ENCODE assay signal across 9 mouse cellular contexts in genomic region chr2:118007539-118008427, GRCm38 (mm10).
DNase-seq lines count a peak whose midpoint lies in the region; ATAC-seq and TF ChIP-seq lines count a peak whose summit lies in the region.
"Had no signal": no experiment of that assay in that cellular context is flagged by ENCODE, and none has a peak within 500 bp of the region (broad histone marks: within the 10 kb centered on the region; RNA-seq: fewer than 3 reads in every experiment).

No protein-coding gene starts in this region.

- H3K4me3 ChIP-seq in heart, embryonic 15.5 days: no peak overlapping the region
- no peak overlapping the region for H3K4me3 ChIP-seq in limb, embryonic 10.5 days
- H3K4me3 ChIP-seq in midbrain, postnatal 0 days (ENCODE audit: low read depth, low read length): no peak overlapping the region
- H3K4me3 ChIP-seq in forebrain, embryonic 13.5 days: no peak overlapping the region
- H3K4me3 ChIP-seq: neural tube, embryonic 12.5 days had no signal

- peak overlapping the region; percentile 29 for H3K4me2 ChIP-seq in heart, embryonic 15.5 days
- no peak overlapping the region for H3K4me2 ChIP-seq in midbrain, postnatal 0 days (ENCODE audit: low read depth, low read length, poor library complexity, severe bottlenecking)
- no peak overlapping the region for H3K4me2 ChIP-seq in forebrain, embryonic 13.5 days
- H3K4me2 ChIP-seq: neural tube, embryonic 12.5 days had no signal

- H3K27me3 ChIP-seq in heart, embryonic 15.5 days: no peaks in the 10 kb centered on the region
- no peaks in the 10 kb centered on the region for H3K27me3 ChIP-seq in limb, embryonic 10.5 days (ENCODE audit: low read depth, poor library complexity, severe bottlenecking)
- no peaks in the 10 kb centered on the region for H3K27me3 ChIP-seq in midbrain, postnatal 0 days (ENCODE audit: insufficient read depth, low read length)
- H3K27me3 ChIP-seq in forebrain, embryonic 13.5 days: no peaks in the 10 kb centered on the region
- H3K27me3 ChIP-seq: neural tube, embryonic 12.5 days had no signal

- no peak for TF ChIP-seq CTCF in midbrain, postnatal 0 days (IDR thresholded peaks at IDR 0.05)

- peak; percentile 35 to 67 for DNase-seq in adrenal gland, adult (ENCODE audit: inconsistent age in 2 of 2, low spot score in 1 of 2)
- no peak for DNase-seq in adrenal gland, postnatal 4 days (ENCODE audit: low spot score in 2 of 2)
- peak; percentile 12 to 29 for DNase-seq in adrenal gland, postnatal 36 days
- no peak for DNase-seq in limb, embryonic 10.5 days (ENCODE audit: low spot score)
- peak; percentile 18 for DNase-seq in midbrain, postnatal 0 days (ENCODE audit: low spot score)
- peak; percentile 3 for DNase-seq in yolk sac, embryonic 10.5 days (ENCODE audit: low spot score)

- peaks cover 5% of the 10 kb centered on the region for H3K4me1 ChIP-seq in heart, embryonic 15.5 days (replicated peaks)
- H3K4me1 ChIP-seq in limb, embryonic 10.5 days: peaks cover 7% of the 10 kb centered on the region
- H3K4me1 ChIP-seq in midbrain, postnatal 0 days (ENCODE audit: insufficient read depth, low read length): no peaks in the 10 kb centered on the region
- H3K4me1 ChIP-seq in forebrain, embryonic 13.5 days: no peaks in the 10 kb centered on the region
- H3K4me1 ChIP-seq: neural tube, embryonic 12.5 days had no signal

- 0 out of 2 replicates have a peak, but pooled peaks have one; percentile 31 for ATAC-seq in heart, embryonic 15.5 days (replicated peaks; ENCODE audit: insufficient number of reproducible peaks, insufficient read depth, low FRiP score, low read depth)
- ATAC-seq in midbrain, postnatal 0 days (ENCODE audit: low FRiP score): no peak
- ATAC-seq in forebrain, embryonic 13.5 days: no peak

- 35% methylated on average over 10 of the region's 10 CpGs for WGBS in heart, embryonic 15.5 days
- 52% methylated on average over 10 of the region's 10 CpGs for WGBS in limb, embryonic 10.5 days
- 64% methylated on average over 10 of the region's 10 CpGs for WGBS in midbrain, postnatal 0 days
- 73% methylated on average over 10 of the region's 10 CpGs for WGBS in forebrain, embryonic 13.5 days

- H3K36me3 ChIP-seq in heart, embryonic 15.5 days: no peaks in the 10 kb centered on the region
- H3K36me3 ChIP-seq in limb, embryonic 10.5 days: no peaks in the 10 kb centered on the region
- H3K36me3 ChIP-seq in midbrain, postnatal 0 days (ENCODE audit: insufficient read depth, low read length): no peaks in the 10 kb centered on the region
- no peaks in the 10 kb centered on the region for H3K36me3 ChIP-seq in forebrain, embryonic 13.5 days (ENCODE audit: poor library complexity, severe bottlenecking)
- H3K36me3 ChIP-seq: neural tube, embryonic 12.5 days had no signal

- H3K27ac ChIP-seq in heart, embryonic 15.5 days: no peak overlapping the region
- peak overlapping the region; percentile 62; the same call in 1 of the 2 replicates for H3K27ac ChIP-seq in limb, embryonic 10.5 days
- no peak overlapping the region for H3K27ac ChIP-seq in midbrain, postnatal 0 days (ENCODE audit: low read depth, low read length)
- no peak overlapping the region for H3K27ac ChIP-seq in forebrain, embryonic 13.5 days
- H3K27ac ChIP-seq: neural tube, embryonic 12.5 days had no signal

- H3K9ac ChIP-seq in heart, embryonic 15.5 days: no peak overlapping the region
- H3K9ac ChIP-seq in midbrain, postnatal 0 days (replicated peaks; ENCODE audit: low read length, poor library complexity, severe bottlenecking): no peak overlapping the region
- no peak overlapping the region for H3K9ac ChIP-seq in forebrain, embryonic 13.5 days
- H3K9ac ChIP-seq: neural tube, embryonic 12.5 days had no signal

- H3K9me3 ChIP-seq in heart, embryonic 15.5 days (replicated peaks): no peaks in the 10 kb centered on the region
- H3K9me3 ChIP-seq in limb, embryonic 10.5 days (replicated peaks): no peaks in the 10 kb centered on the region
- no peaks in the 10 kb centered on the region for H3K9me3 ChIP-seq in midbrain, postnatal 0 days (ENCODE audit: low read length)
- no peaks in the 10 kb centered on the region for H3K9me3 ChIP-seq in forebrain, embryonic 13.5 days (replicated peaks)
- H3K9me3 ChIP-seq: neural tube, embryonic 12.5 days had no signal

Comparison
In these comparisons a context has a peak if more than half of its experiments do, and no peak if none do; other contexts are left out.
1. DNase-seq: peak in adrenal gland, adult (2 of 2), adrenal gland, postnatal 36 days (2 of 2), midbrain, postnatal 0 days (single experiment) and yolk sac, embryonic 10.5 days (single experiment); none in adrenal gland, postnatal 4 days (0 of 2) and limb, embryonic 10.5 days (single experiment).